ENCODE assay signal across 8 mouse cellular contexts in the genomic region with DNA sequence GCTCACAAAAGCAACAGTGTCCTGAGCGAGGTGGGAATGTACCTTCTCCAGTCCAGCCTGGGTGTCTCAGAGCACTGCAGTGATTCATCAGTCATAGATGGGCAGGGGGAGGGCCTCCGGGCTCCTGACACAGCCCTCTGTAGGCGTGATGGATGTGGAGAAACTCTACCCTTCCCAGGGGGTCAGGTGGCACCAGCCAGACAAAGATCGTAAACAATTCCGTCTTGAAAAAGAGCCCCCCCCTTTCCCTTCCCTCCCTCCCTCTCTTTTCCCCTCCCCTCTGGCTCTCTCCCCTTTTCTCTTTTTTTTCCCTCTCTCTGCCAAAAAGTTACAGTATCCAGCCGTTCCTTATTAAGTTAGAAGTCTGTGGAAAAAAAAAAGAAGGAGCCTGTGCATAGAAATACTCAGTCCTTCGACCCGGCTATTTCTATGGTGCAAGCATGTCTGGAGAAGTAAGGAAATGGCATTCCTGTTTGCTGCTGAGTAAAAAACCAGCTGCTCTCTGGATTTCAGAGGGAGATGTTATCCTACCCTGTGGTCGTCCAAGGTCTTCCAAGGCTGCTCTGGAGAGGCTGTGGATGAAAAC. TPM values are rescaled to one million over a fixed set of nuclear protein-coding genes. Genes with fewer than 3 reads are reported as not detected.
DNase-seq lines count a peak whose midpoint lies in the region; ATAC-seq and TF ChIP-seq lines count a peak whose summit lies in the region.

No protein-coding gene starts in this region.

- H3K4me3 ChIP-seq in gastrocnemius, adult 2 months, result no peak overlapping the region
- no peak overlapping the region for H3K4me3 ChIP-seq in heart, postnatal 0 days (ENCODE audit: low read depth, low read length)
- no peak overlapping the region for H3K4me3 ChIP-seq in left cerebral cortex, adult 2 months

- peak; percentile 43; the same call in 1 of the 2 replicates for ATAC-seq in heart, postnatal 0 days (ENCODE audit: insufficient read depth, low read depth)

- TF ChIP-seq POLR2A in brain, embryonic 14.5 days (IDR thresholded peaks at IDR 0.05; ENCODE audit: borderline replicate concordance, extremely low read depth, insufficient read depth, insufficient read length, poor library complexity, severe bottlenecking), result no peak

- no peak overlapping the region for H3K4me2 ChIP-seq in heart, postnatal 0 days (ENCODE audit: low read depth, low read length)

- H3K4me1 ChIP-seq in heart, postnatal 0 days (ENCODE audit: control insufficient read depth, insufficient read depth), result 0 out of 2 replicates have a peak, but pooled peaks cover 6% of the 10 kb centered on the region

- peak overlapping the region; percentile 69 for H3K27ac ChIP-seq in gastrocnemius, adult 2 months
- H3K27ac ChIP-seq in heart, postnatal 0 days (ENCODE audit: low read depth), result peak overlapping the region; percentile 51; the same call in 1 of the 2 replicates
- H3K27ac ChIP-seq in left cerebral cortex, adult 2 months, result no peak overlapping the region

- peak; percentile 47 for DNase-seq in gastrocnemius, adult 2 months
- no peak for DNase-seq in gastrocnemius, adult 8-10 months (ENCODE audit: low spot score in 2 of 2)
- peak; percentile 30 for DNase-seq in brain, embryonic 14.5 days (ENCODE audit: low read depth)
- peak; percentile 19 for DNase-seq in heart, postnatal 0 days (ENCODE audit: low spot score)
- DNase-seq in lung, postnatal 4 days, result peak; percentile 11 to 50
- DNase-seq in left cerebral cortex, adult 2 months (ENCODE audit: extremely low spot score in 1 of 2, low spot score in 2 of 2), result no peak
- DNase-seq in cerebellum, adult 11 months, result no peak
- no peak for DNase-seq in left cerebral cortex, postnatal 36 days (ENCODE audit: low spot score in 2 of 2)

- no peak overlapping the region for H3K9ac ChIP-seq in heart, postnatal 0 days (replicated peaks; ENCODE audit: low read depth, low read length)

- TF ChIP-seq EP300 in heart, postnatal 0 days (IDR thresholded peaks at IDR 0.05; ENCODE audit: low read depth), result no peak

- H3K27me3 ChIP-seq in heart, postnatal 0 days (ENCODE audit: control insufficient read depth, insufficient read depth, low read length), result no peaks in the 10 kb centered on the region

- H3K9me3 ChIP-seq in heart, postnatal 0 days (replicated peaks; ENCODE audit: control insufficient read depth, low read length), result no peaks in the 10 kb centered on the region

- no peak for TF ChIP-seq CTCF in gastrocnemius, adult 2 months (IDR thresholded peaks at IDR 0.05)
- TF ChIP-seq CTCF in brain, embryonic 14.5 days (IDR thresholded peaks at IDR 0.05; ENCODE audit: borderline replicate concordance, extremely low read depth, insufficient read depth, insufficient read length), result no peak
- TF ChIP-seq CTCF in heart, postnatal 0 days (IDR thresholded peaks at IDR 0.05; ENCODE audit: low read depth), result no peak
- no peak for TF ChIP-seq CTCF in left cerebral cortex, adult 2 months (IDR thresholded peaks at IDR 0.05)

- H3K36me3 ChIP-seq in heart, postnatal 0 days (replicated peaks; ENCODE audit: control insufficient read depth, insufficient read depth, low read length), result no peaks in the 10 kb centered on the region

- WGBS in heart, postnatal 0 days, result 25% methylated on average over 9 of the region's 9 CpGs

- intact Hi-C loops in gastrocnemius, adult 2 months (cut with DNase I), result no loop called here
- intact Hi-C loops in left cerebral cortex, adult 2 months (cut with DNase I), result no loop called here
- intact Hi-C loops in left cerebral cortex, postnatal 36 days (cut with DNase I), result no loop called here

RNA-seq across cellular contexts. Expression of gene Gas1, which starts 49.2 kb away (rescaled TPM):
- total RNA-seq in gastrocnemius, adult 2 months (2021), result 10 to 100 TPM; 11.2 to 18.6 TPM
- 10 to 100 TPM in 2 of 4 experiments, 1 to 10 TPM in 2; 6.8 to 11.9 (median 10.3) TPM for total RNA-seq in gastrocnemius, adult 8-10 months (2022)
- polyA plus RNA-seq in brain, embryonic 14.5 days (2012; rRNA removed), result 45.2 and 64.4 TPM in 2 replicates
- 85.9 and 116 TPM in 2 replicates for total RNA-seq in heart, postnatal 0 days (2014; rRNA removed; ENCODE audit: low replicate concordance)
- 20.3 and 24.9 TPM in 2 replicates for polyA plus RNA-seq in heart, postnatal 0 days (2015; fragmentation: Nextera tagmentation; extraction: Ambion mirVana)
- 1 to 10 TPM; 8.1 to 8.9 TPM for total RNA-seq in left cerebral cortex, adult 2 months (2021)
- total RNA-seq in left cerebral cortex, postnatal 36 days (2021), result 1 to 10 TPM; 8.0 to 8.3 TPM

Comparison
In these comparisons a context has a peak if more than half of its experiments do, and no peak if none do; other contexts are left out.
1. DNase-seq: peak in gastrocnemius, adult 2 months (single experiment), brain, embryonic 14.5 days (single experiment), heart, postnatal 0 days (single experiment) and lung, postnatal 4 days (2 of 2); none in gastrocnemius, adult 8-10 months (0 of 2), left cerebral cortex, adult 2 months (0 of 2), cerebellum, adult 11 months (single experiment) and left cerebral cortex, postnatal 36 days (0 of 2).